Mouse (Mus musculus) stomach, postnatal 0 days (tissue): Measurements from ENCODE around the gene Atp1a2.

Experiments
- CTCF ChIP-seq: IDR thresholded peaks from 2 replicates; pipeline ENCODE4 v1.5.1; 2016; ENCODE audit warnings: antibody characterized with exemption, low read depth, mild to moderate bottlenecking, moderate library complexity
- EP300 ChIP-seq: optimal IDR thresholded peaks from 2 replicates; pipeline ENCODE3; 2016; ENCODE audit warnings: antibody characterized with exemption

DNA sequence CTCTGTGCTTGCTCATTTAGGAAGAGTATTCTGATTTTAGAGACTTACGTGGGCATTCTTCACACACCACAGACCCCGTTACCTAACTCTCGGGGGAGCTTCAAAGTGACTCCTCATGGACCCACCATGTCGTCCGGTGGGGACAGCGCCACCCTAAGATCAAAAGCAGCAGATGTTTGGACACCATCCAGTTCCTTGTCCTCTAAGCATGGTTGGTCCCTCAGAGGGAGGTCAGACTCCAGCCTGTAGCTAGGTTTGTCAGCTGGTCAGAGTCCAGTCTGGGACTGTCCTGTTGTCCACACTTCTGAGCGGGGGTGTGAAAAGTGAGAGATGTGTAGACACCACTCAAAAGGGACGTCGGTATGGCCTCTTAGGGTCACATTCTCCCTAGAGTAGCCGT, 48.8 kb upstream of the Atp1a2 start:
- no peak for TF ChIP-seq CTCF
- no peak for TF ChIP-seq EP300
